Mouse (Mus musculus) hindbrain, embryonic 12.5 days (tissue): ENCODE data around the gene Rubcn. TPM values are rescaled to one million over a fixed set of nuclear protein-coding genes. Genes with fewer than 3 reads are reported as not detected.

Experiments used
- ATAC-seq: fragments of 200-750 bp; cut with Nextera tagmentation; 2 replicates; pipeline ENCODE4 v1.8.0; 2017; ENCODE audit warnings: moderate TSS enrichment; ENCODE audit not compliant: low FRiP score
- H3K27ac ChIP-seq: fragments of 300-500 bp; sonication (generic); 2 replicates; pipeline ENCODE4 v1.5.1; 2016; ENCODE audit warnings: mild to moderate bottlenecking
- H3K27me3 ChIP-seq: fragments of 300-500 bp; sonication (generic); 2 replicates; pipeline ENCODE4 v1.6.1; 2016; ENCODE audit warnings: mild to moderate bottlenecking
- H3K36me3 ChIP-seq: fragments of 300-500 bp; sonication (generic); 2 replicates; pipeline ENCODE4 v1.6.1; 2016; ENCODE audit warnings: mild to moderate bottlenecking
- H3K4me1 ChIP-seq: fragments of 300-500 bp; sonication (generic); 2 replicates; pipeline ENCODE4 v1.6.1; 2016
- H3K4me2 ChIP-seq: fragments of 300-500 bp; sonication (generic); replicated peaks from 2 replicates; pipeline ENCODE4 v1.6.1; 2016; ENCODE audit warnings: mild to moderate bottlenecking
- H3K4me3 ChIP-seq: fragments of 300-500 bp; sonication (generic); 2 replicates; pipeline ENCODE4 v1.5.1; 2016; ENCODE audit warnings: mild to moderate bottlenecking
- H3K9ac ChIP-seq: fragments of 300-500 bp; sonication (generic); 2 replicates; pipeline ENCODE4 v1.6.1; 2016; ENCODE audit warnings: mild to moderate bottlenecking, moderate library complexity
- H3K9me3 ChIP-seq: fragments of 300-500 bp; sonication (generic); replicated peaks from 2 replicates; pipeline ENCODE4 v1.6.1; 2016; ENCODE audit warnings: mild to moderate bottlenecking
- WGBS: fragments of 180-500 bp; shearing (Covaris S2); methylation state at CpG from one replicate; pipeline ENCODE4 v1.1.7; 2016; 5-methylcytosine and 5-hydroxymethylcytosine counted together
- polyA plus RNA-seq: library from polyadenylated mRNA; unstranded; fragments of >200 nt; fragmentation: Nextera tagmentation; extraction: Ambion mirVana; gene quantifications from 2 replicates; pipeline ENCODE4 v1.2.1, GENCODE M21; 2016

The Rubcn gene
- polyA plus RNA-seq, 1 experiment from 2014 or later = 30.1 TPM

- Histone ChIP-seq H3K9ac (no peak overlapping the region), H3K36me3 (peaks cover 73% of the 10 kb centered on the region), H3K27me3 (no peaks in the 10 kb centered on the region), H3K4me2 (no peak overlapping the region), H3K4me3 (no peak overlapping the region), H3K9me3 (no peaks in the 10 kb centered on the region), H3K27ac (no peak overlapping the region), H3K4me1 (no peaks in the 10 kb centered on the region)
- ATAC-seq = no peak
- 80% methylated on average over 12 of the region's 12 CpGs for WGBS
Observed at GRCm38 (mm10) chr16:32825380-32825779, 52.2 kb downstream of the Rubcn start.

DNA sequence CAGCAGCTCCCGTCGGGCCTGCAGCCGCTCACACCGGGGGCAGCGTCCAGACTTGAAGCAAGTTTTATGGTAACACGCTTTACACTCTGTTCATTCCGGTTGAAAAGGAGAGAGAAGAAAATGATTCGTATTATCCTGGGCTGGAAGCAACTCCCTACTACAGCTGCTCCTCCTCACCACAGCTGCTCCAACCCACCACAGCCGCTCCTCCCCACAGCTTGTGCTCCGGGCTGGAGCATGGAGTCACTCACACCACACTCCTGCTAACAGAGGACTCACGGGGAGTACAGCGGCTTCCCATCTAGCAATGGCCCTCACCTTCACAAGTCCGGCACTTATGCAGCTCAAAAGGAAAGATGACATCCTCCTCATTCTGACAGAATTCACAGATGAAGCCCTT lies 53.5 kb downstream of the Rubcn start:
- H3K9ac ChIP-seq = no peak overlapping the region
- no peaks in the 10 kb centered on the region for H3K27me3 ChIP-seq
- H3K4me2 ChIP-seq = no peak overlapping the region
- H3K36me3 ChIP-seq = peaks cover 69% of the 10 kb centered on the region
- H3K4me3 ChIP-seq = no peak overlapping the region
- no peaks in the 10 kb centered on the region for H3K4me1 ChIP-seq
- H3K9me3 ChIP-seq = no peaks in the 10 kb centered on the region
- no peak overlapping the region for H3K27ac ChIP-seq
- WGBS = 95% methylated on average over 13 of the region's 13 CpGs
- no peak for ATAC-seq

DNA sequence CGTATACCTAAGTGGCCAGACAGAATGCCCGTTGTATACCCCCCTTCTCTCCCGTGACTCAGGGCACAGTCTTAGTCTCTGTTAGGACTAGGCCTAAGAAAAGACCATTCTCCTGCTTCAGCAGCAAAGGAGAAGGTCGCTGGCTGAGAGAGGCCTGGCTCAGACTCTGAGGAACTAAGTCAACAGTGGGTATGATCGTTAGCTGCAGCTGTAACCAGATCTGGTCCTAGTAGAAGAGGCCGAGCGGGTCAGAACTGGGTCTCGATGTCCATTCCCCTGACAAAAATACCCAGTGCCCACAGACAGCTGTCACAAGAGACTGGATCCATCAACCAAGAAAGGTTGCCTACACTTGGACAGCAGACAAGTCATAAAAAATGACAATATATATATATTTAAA lies 54.1 kb downstream of the Rubcn start:
- Histone ChIP-seq H3K4me2 (no peak overlapping the region), H3K4me3 (no peak overlapping the region), H3K4me1 (no peaks in the 10 kb centered on the region), H3K9me3 (no peaks in the 10 kb centered on the region), H3K36me3 (peaks cover 67% of the 10 kb centered on the region), H3K27ac (no peak overlapping the region), H3K27me3 (no peaks in the 10 kb centered on the region), H3K9ac (no peak overlapping the region)
- 90% methylated on average over 8 of the region's 8 CpGs for WGBS
- no peak for ATAC-seq

DNA sequence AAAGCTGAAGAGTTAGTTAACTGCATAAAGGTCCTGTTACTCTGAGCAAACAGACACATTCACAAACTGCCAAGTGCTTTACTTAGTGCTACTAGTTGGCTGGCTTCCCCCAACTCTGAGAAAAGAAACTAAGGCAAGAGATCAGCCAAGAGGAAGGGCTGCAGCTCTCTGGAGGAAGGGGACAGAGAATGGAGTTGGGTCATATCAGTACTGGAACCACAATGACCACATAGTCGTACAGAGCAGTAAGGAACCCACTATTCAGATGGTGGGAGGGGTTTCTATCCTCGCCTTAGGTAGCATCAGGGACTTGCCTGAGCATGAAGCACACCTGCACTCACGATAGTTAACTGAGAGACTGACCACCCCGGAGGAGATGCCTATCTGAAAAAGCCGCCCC lies 54.7 kb downstream of the Rubcn start:
- Histone ChIP-seq H3K27ac (no peak overlapping the region), H3K4me2 (no peak overlapping the region), H3K4me3 (no peak overlapping the region), H3K27me3 (no peaks in the 10 kb centered on the region), H3K36me3 (peaks cover 61% of the 10 kb centered on the region), H3K9ac (no peak overlapping the region), H3K9me3 (no peaks in the 10 kb centered on the region), H3K4me1 (no peaks in the 10 kb centered on the region)
- 90% methylated on average over 5 of the region's 5 CpGs for WGBS
- ATAC-seq = no peak

- Histone ChIP-seq H3K9me3 (no peaks in the 10 kb centered on the region), H3K4me2 (no peak overlapping the region), H3K9ac (no peak overlapping the region), H3K36me3 (peaks cover 57% of the 10 kb centered on the region), H3K27ac (no peak overlapping the region), H3K4me1 (no peaks in the 10 kb centered on the region), H3K27me3 (no peaks in the 10 kb centered on the region), H3K4me3 (no peak overlapping the region)
- 82% methylated on average over 6 of the region's 6 CpGs for WGBS
- ATAC-seq = no peak
Observed at GRCm38 (mm10) chr16:32822450-32822827, 55.1 kb downstream of the Rubcn start.

- peaks cover 51% of the 10 kb centered on the region for H3K36me3 ChIP-seq
- H3K9ac ChIP-seq = no peak overlapping the region
- WGBS = 76% methylated on average over 10 of the region's 10 CpGs
Observed at GRCm38 (mm10) chr16:32821772-32822449, 55.7 kb downstream of the Rubcn start.

GRCm38 (mm10) chr16:32818441-32818840 lies 59.1 kb downstream of the Rubcn start:
- peaks cover 17% of the 10 kb centered on the region for H3K36me3 ChIP-seq
- no peak for ATAC-seq
- H3K27me3 ChIP-seq = no peaks in the 10 kb centered on the region; the same call in 1 of the 2 replicates
- WGBS = 87% methylated on average over 5 of the region's 5 CpGs
- H3K4me2 ChIP-seq = no peak overlapping the region
- no peaks in the 10 kb centered on the region for H3K9me3 ChIP-seq
- H3K27ac ChIP-seq = no peak overlapping the region
- H3K4me3 ChIP-seq = no peak overlapping the region
- peaks cover 10% of the 10 kb centered on the region for H3K4me1 ChIP-seq
- no peak overlapping the region for H3K9ac ChIP-seq

More at GRCm38 (mm10) chr16:32821772-32822449, 55.7 kb downstream of the Rubcn start:
- Histone ChIP-seq H3K4me3 (no peak overlapping the region), H3K27ac (no peak overlapping the region), H3K9me3 (no peaks in the 10 kb centered on the region), H3K4me2 (no peak overlapping the region), H3K4me1 (no peaks in the 10 kb centered on the region), H3K27me3 (no peaks in the 10 kb centered on the region)
- ATAC-seq = no peak

DNA sequence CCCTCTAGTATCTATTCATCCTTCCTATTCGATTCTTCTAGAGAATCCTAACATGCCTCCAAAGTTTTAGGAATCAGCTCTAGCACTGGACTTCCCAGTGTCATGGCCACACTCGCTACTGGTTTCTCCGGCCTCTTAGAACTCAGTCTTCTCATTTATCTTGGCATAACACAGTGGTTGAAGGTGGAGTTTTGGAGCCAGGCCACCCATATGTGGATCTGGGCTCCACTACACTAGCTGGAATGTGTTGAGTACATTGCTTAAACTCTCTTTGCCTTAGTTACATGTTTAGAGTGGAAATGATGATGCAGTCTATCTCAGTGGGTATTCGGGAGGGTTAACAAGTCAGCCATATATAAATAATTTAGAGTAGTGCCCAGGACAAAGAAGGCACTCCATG lies 59.5 kb downstream of the Rubcn start:
- Histone ChIP-seq H3K27ac (no peak overlapping the region), H3K9me3 (no peaks in the 10 kb centered on the region), H3K9ac (no peak overlapping the region), H3K4me3 (no peak overlapping the region), H3K4me2 (no peak overlapping the region), H3K27me3 (no peaks in the 10 kb centered on the region; the same call in 1 of the 2 replicates), H3K4me1 (peaks cover 11% of the 10 kb centered on the region), H3K36me3 (peaks cover 13% of the 10 kb centered on the region)
- ATAC-seq = no peak
- 91% methylated on average over 4 of the region's 4 CpGs for WGBS

- ATAC-seq = no peak
- Histone ChIP-seq H3K27me3 (no peaks in the 10 kb centered on the region; the same call in 1 of the 2 replicates), H3K9ac (no peak overlapping the region), H3K9me3 (no peaks in the 10 kb centered on the region), H3K4me2 (peak overlapping the region; percentile 44), H3K4me1 (peaks cover 12% of the 10 kb centered on the region), H3K27ac (no peak overlapping the region), H3K36me3 (no peaks in the 10 kb centered on the region), H3K4me3 (no peak overlapping the region)
- 11% methylated on average over 5 of the region's 6 CpGs for WGBS
Observed at GRCm38 (mm10) chr16:32815160-32815605, 62.4 kb downstream of the Rubcn start.

DNA sequence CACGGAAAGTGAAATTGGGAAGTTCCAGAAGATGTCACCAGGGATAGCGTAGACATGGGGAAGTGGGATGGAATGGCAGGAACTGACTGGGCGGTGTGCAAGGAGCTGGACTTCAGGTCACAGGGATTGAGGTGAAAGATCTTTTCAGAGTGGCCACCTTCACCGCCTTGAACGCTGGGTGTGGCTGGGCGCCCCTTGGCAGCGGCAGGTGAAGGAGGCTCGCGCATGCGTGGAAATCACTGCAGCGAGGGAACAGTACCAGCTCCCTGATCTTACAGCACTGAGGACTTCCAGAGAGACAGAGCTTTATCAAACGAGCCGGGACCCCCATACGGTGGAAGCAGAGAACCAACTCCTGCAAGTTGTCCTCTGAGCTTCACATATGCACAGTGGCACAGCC lies 63.0 kb downstream of the Rubcn start:
- H3K9ac ChIP-seq = peak overlapping the region; percentile 46; the same call in 1 of the 2 replicates
- no peak overlapping the region for H3K27ac ChIP-seq
- 30% methylated on average over 14 of the region's 14 CpGs for WGBS

DNA sequence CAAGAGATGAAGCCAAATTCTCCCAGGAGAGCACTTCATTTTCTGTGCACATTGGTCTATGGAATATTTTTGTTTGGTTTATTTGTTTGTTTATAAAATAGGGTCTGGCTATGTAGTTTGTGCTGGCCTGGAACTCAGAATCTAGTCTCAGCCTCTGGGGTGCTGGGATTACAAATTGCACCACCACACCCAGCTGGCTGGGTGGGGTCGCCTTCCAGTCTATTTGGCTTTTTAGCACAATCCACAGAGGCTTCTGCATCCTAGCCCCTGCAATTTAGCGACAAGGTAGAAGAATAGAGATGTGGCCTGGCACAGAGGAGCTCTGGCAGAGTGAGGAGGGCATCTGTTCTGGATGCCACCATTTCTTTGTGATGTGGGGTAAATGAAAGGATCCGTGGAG lies 63.8 kb downstream of the Rubcn start:
- no peak overlapping the region for H3K9ac ChIP-seq
- no peak for ATAC-seq
- H3K4me3 ChIP-seq = no peak overlapping the region
- no peak overlapping the region for H3K27ac ChIP-seq
- no peaks in the 10 kb centered on the region; the same call in 1 of the 2 replicates for H3K27me3 ChIP-seq
- WGBS = 70% methylated on average over 3 of the region's 3 CpGs
- H3K4me2 ChIP-seq = no peak overlapping the region
- H3K4me1 ChIP-seq = peaks cover 12% of the 10 kb centered on the region
- H3K36me3 ChIP-seq = no peaks in the 10 kb centered on the region
- H3K9me3 ChIP-seq = no peaks in the 10 kb centered on the region

More for the DNA sequence above, 63.0 kb downstream of the Rubcn start:
- no peaks in the 10 kb centered on the region for H3K9me3 ChIP-seq
- H3K4me1 ChIP-seq = peaks cover 12% of the 10 kb centered on the region
- H3K27me3 ChIP-seq = no peaks in the 10 kb centered on the region; the same call in 1 of the 2 replicates
- no peak for ATAC-seq
- H3K4me2 ChIP-seq = peak overlapping the region; percentile 44
- H3K4me3 ChIP-seq = peak overlapping the region; percentile 19
- no peaks in the 10 kb centered on the region for H3K36me3 ChIP-seq

DNA sequence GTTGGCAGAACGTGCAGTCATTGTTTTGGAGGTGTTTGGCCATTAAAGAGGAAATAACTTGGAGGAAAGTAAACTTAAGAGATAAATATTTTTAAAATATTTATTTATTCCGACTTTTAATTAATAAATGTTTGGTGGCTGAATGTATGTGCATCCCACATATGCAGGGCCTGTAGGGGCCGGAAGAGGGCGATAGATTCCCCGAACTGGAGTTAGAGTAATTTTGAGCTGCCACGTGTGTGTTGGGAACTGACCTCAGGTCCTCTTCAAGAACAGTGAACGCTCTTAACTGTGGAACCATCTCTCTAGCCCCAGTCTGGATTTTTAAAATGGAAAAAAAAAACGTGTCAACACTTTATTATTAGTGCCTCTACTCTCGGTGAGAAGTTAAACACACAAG lies 64.2 kb downstream of the Rubcn start:
- Histone ChIP-seq H3K4me1 (peaks cover 12% of the 10 kb centered on the region), H3K27ac (no peak overlapping the region), H3K27me3 (no peaks in the 10 kb centered on the region; the same call in 1 of the 2 replicates), H3K4me2 (no peak overlapping the region; the same call in 1 of the 2 replicates), H3K36me3 (no peaks in the 10 kb centered on the region), H3K9me3 (no peaks in the 10 kb centered on the region), H3K9ac (no peak overlapping the region), H3K4me3 (no peak overlapping the region)
- no peak for ATAC-seq
- WGBS = 43% methylated on average over 9 of the region's 9 CpGs

DNA sequence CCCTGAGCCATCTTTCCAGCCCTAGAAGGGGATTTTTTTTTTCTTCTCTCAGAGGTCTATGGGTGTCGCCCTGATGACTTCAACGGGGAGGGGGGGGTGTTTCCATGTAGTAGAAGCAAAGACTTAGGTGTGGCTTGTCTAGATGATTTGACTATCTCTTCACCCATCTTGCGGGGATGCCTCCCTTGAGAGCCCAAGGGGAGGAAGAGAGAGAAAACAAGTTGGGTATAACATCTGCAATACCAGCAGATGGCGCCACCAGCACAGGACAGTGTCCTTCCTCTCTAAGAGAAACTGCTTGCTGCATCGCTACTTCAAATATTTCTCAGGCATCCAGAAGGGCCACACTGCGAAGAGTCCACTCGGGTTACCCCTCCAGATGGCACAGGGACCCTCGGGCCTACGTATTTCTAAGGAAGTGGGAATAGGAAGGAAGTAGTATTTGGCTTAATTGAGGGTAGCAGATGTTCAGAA lies 64.6 kb downstream of the Rubcn start:
- Histone ChIP-seq H3K4me1 (peaks cover 12% of the 10 kb centered on the region), H3K9me3 (no peaks in the 10 kb centered on the region), H3K27ac (no peak overlapping the region), H3K4me3 (no peak overlapping the region), H3K9ac (no peak overlapping the region), H3K4me2 (no peak overlapping the region; the same call in 1 of the 2 replicates), H3K27me3 (no peaks in the 10 kb centered on the region; the same call in 1 of the 2 replicates), H3K36me3 (no peaks in the 10 kb centered on the region)
- WGBS = 3% methylated on average over 9 of the region's 9 CpGs
- ATAC-seq = no peak
